Mouse (Mus musculus) urinary bladder, postnatal 4 days (tissue): ENCODE measurements around the gene 4930447C04Rik.

Experiments
- DNase-seq, 2 experiments: peaks; one replicate each; pipeline ENCODE4 v3.0.0; 2021 to 2022; ENCODE audit warnings: low spot score in 2 of 2

The 4930447C04Rik gene

DNA sequence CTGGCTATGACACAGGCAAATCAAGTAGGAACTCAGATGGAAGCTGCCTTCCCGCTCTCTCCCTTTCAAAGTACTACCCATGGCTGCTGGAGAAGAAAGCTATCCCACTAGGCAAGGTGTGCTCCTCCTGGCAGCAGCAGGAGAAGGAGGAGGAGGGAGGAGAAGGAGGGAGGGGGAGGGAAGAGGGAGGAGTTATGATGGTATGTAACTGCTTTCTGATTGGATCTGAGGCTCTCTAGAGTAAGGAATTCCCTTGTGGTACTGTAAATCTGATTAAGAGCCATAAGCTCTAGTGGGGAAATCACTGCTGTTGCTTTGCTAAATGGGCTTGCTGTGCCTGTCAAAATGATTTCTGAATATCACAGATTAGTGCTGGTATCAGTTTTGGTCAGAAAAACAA is 99.1 kb downstream of the 4930447C04Rik start:
- DNase-seq: no peak

DNA sequence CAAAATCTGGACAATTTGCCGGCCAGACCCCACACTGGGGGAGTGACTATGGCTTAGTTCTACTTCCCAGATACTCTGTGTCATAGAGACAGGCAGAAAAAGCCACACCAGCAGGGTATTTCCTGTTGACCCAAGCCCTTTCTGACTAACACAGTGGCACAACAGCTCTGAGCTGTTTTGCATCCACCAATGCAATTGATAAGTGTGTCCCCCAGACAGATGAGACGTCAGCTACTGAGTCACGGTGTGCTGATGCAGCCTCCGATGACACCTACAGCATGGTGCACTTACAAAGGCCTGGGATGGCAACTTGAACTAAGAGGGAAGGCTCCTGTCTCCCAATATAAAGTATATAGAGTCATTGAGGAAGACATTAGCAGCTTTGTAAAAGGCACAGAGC is 103.3 kb downstream of the 4930447C04Rik start:
- no peak for DNase-seq

DNA sequence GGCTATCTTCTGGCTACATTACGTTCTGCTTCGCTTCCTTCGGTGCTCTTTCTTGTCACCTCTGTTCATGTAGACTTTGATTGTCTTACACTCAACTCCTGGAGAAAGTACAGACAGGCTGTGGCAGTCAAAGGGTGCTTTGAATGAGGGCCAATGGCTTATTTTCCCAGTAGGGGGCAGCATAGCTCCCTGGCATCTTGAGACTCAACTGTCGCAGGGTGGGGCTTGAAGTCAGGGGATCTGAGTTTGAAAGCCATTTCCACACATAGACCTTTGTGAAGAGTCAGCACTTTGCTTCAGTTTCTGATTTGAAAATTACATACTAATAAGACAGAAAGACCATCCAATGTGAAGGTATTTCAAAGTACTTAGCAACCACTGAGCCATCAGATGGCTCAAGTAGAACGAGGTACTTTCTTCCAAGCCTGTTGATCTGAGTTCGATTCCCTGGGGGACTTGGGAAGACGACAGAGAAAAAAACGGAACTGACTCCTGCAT is 105.0 kb downstream of the 4930447C04Rik start:
- no peak for DNase-seq

DNA sequence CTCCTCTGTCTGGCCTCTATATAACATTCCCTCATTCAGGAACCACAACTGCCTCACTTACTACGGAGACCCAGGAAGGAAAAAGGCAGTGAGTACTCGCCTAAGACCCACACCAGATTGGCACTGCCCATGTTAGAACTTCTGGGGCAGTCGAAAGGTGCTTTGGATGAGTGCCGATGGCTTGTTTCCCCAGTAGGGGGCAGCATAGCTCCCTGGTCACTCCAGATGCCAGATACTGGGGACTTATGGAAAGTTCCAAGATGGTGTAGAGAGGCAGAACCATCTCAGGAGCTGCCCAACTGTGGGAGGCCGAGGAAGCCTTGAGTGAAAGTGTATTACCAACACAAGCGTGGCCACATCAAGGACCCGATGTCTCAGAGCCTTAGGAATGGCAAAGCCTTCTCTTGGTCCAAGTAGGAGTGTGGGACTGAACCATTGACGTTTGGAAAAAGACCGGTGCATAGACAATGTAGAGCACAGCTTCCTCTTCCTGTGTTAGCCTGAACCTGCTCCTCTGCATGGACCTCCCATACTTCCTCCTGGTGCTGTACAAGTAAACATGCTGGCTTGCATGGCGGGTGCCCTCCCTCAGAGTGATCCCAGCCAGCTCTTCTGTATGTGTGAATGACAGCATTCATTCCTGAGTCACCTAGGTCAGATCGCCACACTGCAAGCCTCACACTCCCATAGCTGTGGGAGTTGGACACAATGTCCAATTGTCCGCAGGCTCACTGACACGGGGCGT is 105.6 kb downstream of the 4930447C04Rik start:
- no peak for DNase-seq

DNA sequence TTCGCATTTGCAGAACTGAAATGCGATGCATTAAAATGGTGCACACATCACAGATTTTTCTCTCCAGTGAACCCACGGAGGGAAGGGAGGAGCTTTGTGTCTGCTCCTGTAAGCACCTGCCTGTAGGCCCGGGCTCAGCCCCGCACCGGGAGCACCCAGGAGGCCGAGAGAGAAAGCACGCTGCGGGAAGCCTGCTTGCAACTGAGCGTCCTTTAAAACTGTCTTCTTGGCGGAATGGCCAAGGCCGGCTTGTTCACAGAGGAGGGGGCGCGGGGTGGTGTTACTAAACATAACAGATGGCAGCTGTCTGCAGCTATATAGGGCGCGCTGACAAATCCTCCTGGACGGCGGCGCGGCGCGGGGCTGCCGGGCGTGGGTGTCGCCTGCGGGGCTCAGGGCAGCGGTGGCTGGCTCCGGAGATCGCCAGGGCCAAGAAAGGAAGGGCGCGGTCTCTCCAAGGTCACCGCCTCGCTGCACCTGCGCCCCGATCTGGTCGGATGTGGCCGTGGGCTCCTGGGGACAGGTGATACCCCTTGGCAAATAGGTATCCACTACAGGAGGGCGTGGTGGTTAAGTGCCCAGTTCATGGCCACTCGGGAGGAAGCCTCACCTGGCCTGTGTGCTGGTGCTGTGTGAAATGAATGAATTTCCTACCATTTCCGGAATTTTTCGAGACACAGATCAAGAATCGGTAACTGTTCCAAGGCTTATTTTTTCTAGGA is 108.7 kb downstream of the 4930447C04Rik start:
- no peak for DNase-seq
